Mouse (Mus musculus): ENCODE data around the gene C1qc.

The C1qc gene

DNA sequence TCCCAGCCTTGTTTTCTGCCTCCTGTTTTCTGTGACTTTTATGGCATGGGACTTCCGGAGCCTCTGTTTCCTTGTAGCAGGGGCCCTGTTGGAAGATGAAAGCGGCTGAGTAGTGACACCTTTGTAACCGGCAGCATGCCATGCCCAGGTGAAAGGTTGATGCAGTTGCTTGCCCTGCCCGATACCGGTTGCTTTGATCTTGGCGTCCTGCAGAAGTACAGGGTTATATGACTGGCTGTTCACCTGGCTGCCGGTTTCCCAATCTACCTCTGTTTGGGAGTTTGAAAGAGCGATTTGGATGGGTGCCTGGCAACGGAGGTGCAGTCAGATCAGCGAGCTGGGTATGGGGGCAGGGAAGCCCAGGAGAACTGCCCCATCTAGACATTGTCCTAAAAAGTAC is 50.1 kb downstream of the C1qc start:
- no peak for DNase-seq

DNA sequence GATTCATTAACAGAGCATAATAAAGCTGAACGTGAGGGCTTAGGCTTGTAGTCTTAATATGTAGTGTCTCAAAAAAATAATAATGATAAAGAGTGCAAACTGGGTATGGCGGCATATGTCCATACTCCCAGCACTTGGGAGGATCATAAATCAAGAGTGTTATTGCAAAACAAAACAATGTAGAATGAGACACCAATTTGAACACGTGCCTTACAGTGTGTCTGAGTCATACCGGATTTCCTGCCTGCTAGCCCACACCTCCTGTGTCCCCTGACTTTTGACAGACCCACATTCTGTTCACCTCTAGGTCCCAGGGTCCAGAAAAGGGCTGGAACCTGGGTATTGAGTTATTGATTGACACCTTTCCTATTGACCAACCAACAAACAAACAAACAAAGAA is 50.8 kb downstream of the C1qc start:
- no peak for DNase-seq

DNA sequence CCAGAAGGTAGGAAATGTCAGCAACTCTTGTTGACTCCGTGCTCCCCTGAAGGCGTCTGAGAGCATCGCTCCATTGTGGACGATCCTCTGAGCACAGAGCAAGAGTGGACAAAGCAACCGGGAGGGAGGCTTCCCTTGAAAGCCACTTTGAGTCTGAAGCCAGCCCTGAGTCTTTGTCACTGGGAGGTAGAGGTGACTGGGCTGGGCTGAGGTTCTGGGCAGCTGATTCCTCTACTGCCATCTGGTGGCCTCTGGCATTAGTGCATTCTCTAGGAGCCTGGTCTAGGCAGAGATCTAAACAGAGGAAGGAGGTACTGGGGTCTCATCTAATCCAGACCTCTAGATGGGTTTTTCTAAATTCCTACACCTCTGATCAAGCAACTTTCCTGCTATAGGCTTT is 51.8 kb downstream of the C1qc start:
- peak; percentile 45 to 50 for DNase-seq

Measured in thymus, adult 18-20 months (tissue).